18 mouse cellular contexts compared by ENCODE assay signal in the genomic region with DNA sequence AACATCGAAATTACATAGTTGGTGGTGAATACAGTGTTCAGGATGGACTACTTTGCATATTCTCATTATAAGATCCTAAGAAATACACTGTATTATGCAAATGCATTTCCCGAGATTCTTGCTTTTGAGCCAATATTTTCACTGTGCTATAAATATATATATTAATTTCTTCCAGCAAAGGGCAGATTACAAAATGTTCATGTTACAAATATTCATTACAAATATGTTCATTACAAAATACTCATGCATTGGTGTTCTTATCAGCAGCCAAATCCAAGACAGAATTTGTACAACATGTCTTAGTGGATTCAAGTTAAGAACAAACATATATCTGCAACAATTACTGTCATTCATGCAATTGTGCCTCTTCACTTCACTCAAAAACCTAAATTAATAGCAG.
DNase-seq lines count a peak whose midpoint lies in the region; ATAC-seq and TF ChIP-seq lines count a peak whose summit lies in the region.
"Had no signal": no experiment of that assay in that cellular context is flagged by ENCODE, and none has a peak within 500 bp of the region (broad histone marks: within the 10 kb centered on the region; RNA-seq: fewer than 3 reads in every experiment).

No protein-coding gene starts in this region.

- no peak for ATAC-seq in lung, postnatal 0 days
- ATAC-seq: activated CD4-positive, CD25-positive, alpha-beta regulatory T cell, adult 4 months; CD4-positive, CD25-positive, alpha-beta regulatory T cell, adult 4 months; Patski had no signal

- TF ChIP-seq CTCF in lung, postnatal 0 days (IDR thresholded peaks at IDR 0.05), result no peak

- 60% methylated on average over 2 of the region's 2 CpGs for WGBS in lung, postnatal 0 days

- H3K27me3 ChIP-seq in lung, postnatal 0 days (replicated peaks; ENCODE audit: insufficient read depth, low read length), result no peaks in the 10 kb centered on the region
- H3K27me3 ChIP-seq: CH12.LX had no signal

- H3K9me3 ChIP-seq in lung, postnatal 0 days (ENCODE audit: low read length), result no peaks in the 10 kb centered on the region
- H3K9me3 ChIP-seq: G1E had no signal

- peak; percentile 60 for DNase-seq in lung, postnatal 0 days (ENCODE audit: low spot score)
- DNase-seq in lung, postnatal 14 days, result no peak
- DNase-seq: adrenal gland, adult 2 months; adrenal gland, adult 8-10 months; adrenal gland, postnatal 10 days; adrenal gland, postnatal 14 days; adrenal gland, postnatal 25 days; adrenal gland, postnatal 36 days; B cell, adult 2 months; cerebellum, adult 11 months; cerebellum, adult 11-12 months; cerebellum, adult 18-20 months; cerebellum, adult 2 months had no signal

- no peak overlapping the region for H3K9ac ChIP-seq in lung, postnatal 0 days (replicated peaks; ENCODE audit: low read depth)

- H3K36me3 ChIP-seq in lung, postnatal 0 days (ENCODE audit: insufficient read depth, low read length), result no peaks in the 10 kb centered on the region
- H3K36me3 ChIP-seq: G1E had no signal

- no peaks in the 10 kb centered on the region for H3K4me1 ChIP-seq in lung, postnatal 0 days (ENCODE audit: insufficient read depth, low read depth, low read length)

- no peak overlapping the region for H3K4me3 ChIP-seq in lung, postnatal 0 days (ENCODE audit: low read depth, low read length)

- no peak overlapping the region for H3K27ac ChIP-seq in lung, postnatal 0 days (ENCODE audit: low read length)

- peak; percentile 53 for TF ChIP-seq EP300 in lung, postnatal 0 days (IDR thresholded peaks at IDR 0.05)

- no peak overlapping the region for H3K4me2 ChIP-seq in lung, postnatal 0 days (replicated peaks; ENCODE audit: low read depth, low read length)
